Mouse (Mus musculus) lung, postnatal 0 days (tissue): ENCODE measurements around the gene Gm20388.

Experiments used
- CTCF ChIP-seq: IDR thresholded peaks from 2 replicates; pipeline ENCODE4 v1.5.1; 2016; ENCODE audit warnings: antibody characterized with exemption, mild to moderate bottlenecking
- EP300 ChIP-seq: IDR thresholded peaks from 2 replicates; pipeline ENCODE4 v1.6.1; 2016; ENCODE audit warnings: antibody characterized with exemption, mild to moderate bottlenecking, control low read depth

DNA sequence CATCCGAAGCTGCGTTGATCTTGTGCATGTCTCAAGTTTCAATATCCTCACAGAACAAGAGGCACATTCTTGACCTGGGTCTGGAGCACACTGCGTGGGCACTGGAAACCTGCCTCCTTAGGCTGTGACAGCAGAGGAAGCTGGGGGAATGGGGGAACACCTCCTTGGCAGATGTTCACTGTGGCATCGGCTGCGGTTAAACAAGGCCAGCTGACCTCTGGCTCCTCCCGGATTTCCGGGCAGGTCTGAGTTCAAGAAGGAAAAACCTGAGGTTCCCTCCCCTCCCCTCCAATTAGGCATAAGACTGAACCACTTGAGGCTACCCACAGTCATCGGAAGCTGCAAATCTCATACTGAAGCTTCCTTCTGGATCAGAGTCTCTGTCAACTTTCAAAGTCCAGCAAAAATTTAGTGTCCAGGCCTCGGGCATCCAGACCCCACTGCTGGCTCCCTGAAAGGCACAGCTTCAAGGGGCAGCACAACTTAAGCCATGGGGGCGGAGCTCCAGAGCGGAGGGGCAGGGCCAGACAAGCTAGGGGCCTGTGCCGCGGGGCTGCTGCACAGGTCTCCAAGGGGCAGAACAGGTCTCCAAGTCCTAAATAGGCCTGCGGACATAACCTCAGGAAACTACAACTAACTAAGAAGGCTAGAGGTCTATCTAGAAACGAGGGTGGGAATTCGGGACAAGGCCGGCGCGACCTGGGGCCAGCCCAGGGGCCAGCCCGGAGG lies 2370.1 kb downstream of the Gm20388 start:
- no peak for TF ChIP-seq EP300
- TF ChIP-seq CTCF = no peak
